Mouse (Mus musculus) heart, postnatal 0 days (tissue): ENCODE measurements at regions not wholly inside any gene's neighbourhood (a gene's known extent, or its start where the extent isn't known, plus 50 kb on each side); places are given as distances from the start of the nearest gene placed in this dataset.
A peak's percentile ranks its signal among the peaks of the same experiment; 100 is the strongest.

Experiments
- CTCF ChIP-seq: IDR thresholded peaks from 2 replicates; pipeline ENCODE4 v1.5.1; 2016; ENCODE audit warnings: antibody characterized with exemption, control low read depth, low read depth
- EP300 ChIP-seq: IDR thresholded peaks from 2 replicates; pipeline ENCODE4 v1.6.1; 2016; ENCODE audit warnings: antibody characterized with exemption, low read depth

DNA sequence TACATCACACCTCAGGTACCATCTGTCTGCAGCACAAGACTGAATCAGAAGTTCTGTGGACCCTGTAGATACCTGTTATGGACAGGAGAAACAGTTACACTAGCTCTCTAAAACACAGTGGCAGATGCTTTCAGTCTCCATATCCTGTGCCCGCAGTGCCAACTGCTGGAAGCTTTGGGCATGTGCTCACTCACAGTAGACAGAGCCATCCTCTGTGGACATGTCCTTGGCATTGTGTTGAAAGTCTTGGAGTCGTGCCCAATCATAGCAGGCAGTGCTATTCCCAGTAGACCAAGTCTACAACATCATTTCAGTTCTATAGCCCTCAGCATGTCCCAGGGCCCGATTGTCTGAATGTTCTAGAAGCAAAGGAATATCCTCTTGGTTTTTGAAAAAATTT lies 1968.2 kb upstream of the 5930422O12Rik start:
- TF ChIP-seq CTCF (peak; percentile 47), EP300 (no peak)
